Mouse (Mus musculus) intestine, embryonic 14.5 days (tissue): Measurements from ENCODE around the gene Slc30a5. TPM values are rescaled to one million over a fixed set of nuclear protein-coding genes. Genes with fewer than 3 reads are reported as not detected.

ENCODE experiments used
- ATAC-seq: fragments of 200-750 bp; cut with Nextera tagmentation; replicated peaks from 2 replicates; pipeline ENCODE4 v1.8.0; 2017; ENCODE audit warnings: low read depth, moderate number of reproducible peaks, moderate TSS enrichment, moderate library complexity; ENCODE audit not compliant: low FRiP score, low TSS enrichment
- DNase-seq: peaks from one replicate; pipeline ENCODE4 v3.0.0-alpha.2; 2018; ENCODE audit warnings: low spot score
- H3K27ac ChIP-seq: fragments of 300-500 bp; sonication (generic); 2 replicates; pipeline ENCODE4 v1.5.1; 2014; ENCODE audit warnings: low read depth, mild to moderate bottlenecking, control low read depth
- H3K27me3 ChIP-seq: fragments of 300-500 bp; sonication (generic); replicated peaks from 2 replicates; pipeline ENCODE4 v1.6.1; 2014; ENCODE audit warnings: low read length, control low read depth; ENCODE audit not compliant: control insufficient read depth, insufficient read depth
- H3K36me3 ChIP-seq: fragments of 300-500 bp; sonication (generic); 2 replicates; pipeline ENCODE4 v1.6.1; 2014; ENCODE audit warnings: low read length, control low read depth; ENCODE audit not compliant: control insufficient read depth, insufficient read depth
- H3K4me1 ChIP-seq: fragments of 300-500 bp; sonication (generic); replicated peaks from 2 replicates; pipeline ENCODE4 v1.6.1; 2014; ENCODE audit warnings: low read length, control low read depth, mixed read lengths; ENCODE audit not compliant: control insufficient read depth, insufficient read depth
- H3K4me2 ChIP-seq: fragments of 300-500 bp; sonication (generic); 2 replicates; pipeline ENCODE4 v1.6.1; 2014; ENCODE audit warnings: low read length
- H3K4me3 ChIP-seq: fragments of 300-500 bp; sonication (generic); 2 replicates; pipeline ENCODE4 v1.5.1; 2014; ENCODE audit warnings: low read depth, low read length, control low read depth, mixed read lengths
- H3K9ac ChIP-seq: fragments of 300-500 bp; sonication (generic); 2 replicates; pipeline ENCODE4 v1.6.1; 2014; ENCODE audit warnings: mild to moderate bottlenecking, low read length
- H3K9me3 ChIP-seq: fragments of 300-500 bp; sonication (generic); 2 replicates; pipeline ENCODE4 v1.6.1; 2016; ENCODE audit warnings: low read length, control low read depth; ENCODE audit not compliant: control insufficient read depth
- WGBS: fragments of 180-500 bp; shearing (Covaris S2); extraction: QIAGEN DNeasy Blood & Tissue Kit; methylation state at CpG from one replicate; pipeline ENCODE4 v1.1.7; 2014; 5-methylcytosine and 5-hydroxymethylcytosine counted together
- polyA plus RNA-seq: library from polyadenylated mRNA; unstranded; fragments of >200 nt; fragmentation: Nextera tagmentation; extraction: Ambion mirVana; gene quantifications from 2 replicates; pipeline ENCODE4 v1.2.1, GENCODE M21; 2014

The Slc30a5 gene
- polyA plus RNA-seq: 62.8 and 65.4 TPM in 2 replicates

GRCm38 (mm10) chr13:100832741-100833639, at the start of gene Slc30a5:
Gene Slc30a5 (minus strand): TSS chr13:100833427.
- H3K4me1 ChIP-seq: peaks cover 11% of the 10 kb centered on the region
- no peaks in the 10 kb centered on the region for H3K9me3 ChIP-seq
- under 1% methylated on average over 69 of the region's 94 CpGs for WGBS
- peaks cover 4% of the 10 kb centered on the region; the same call in 1 of the 2 replicates for H3K36me3 ChIP-seq
- DNase-seq (peak; percentile 99), ATAC-seq (peak; percentile 96)
- peak within 1 kb of the TSS; percentile 95 for H3K9ac ChIP-seq
- peak within 1 kb of the TSS; percentile 97 for H3K4me3 ChIP-seq
- H3K27me3 ChIP-seq: no peaks in the 10 kb centered on the region
- H3K27ac ChIP-seq: peak within 1 kb of the TSS; percentile 89
- H3K4me2 ChIP-seq: peak within 1 kb of the TSS; percentile 73

GRCm38 (mm10) chr13:100881944-100882343, 48.7 kb upstream of the Slc30a5 start:
- no peak overlapping the region for H3K9ac ChIP-seq
- H3K27me3 ChIP-seq: no peaks in the 10 kb centered on the region
- no peaks in the 10 kb centered on the region for H3K36me3 ChIP-seq
- H3K27ac ChIP-seq: no peak overlapping the region
- WGBS: 61% methylated on average over 2 of the region's 2 CpGs
- DNase-seq (no peak), ATAC-seq (no peak)
- H3K4me1 ChIP-seq: no peaks in the 10 kb centered on the region
- H3K9me3 ChIP-seq: no peaks in the 10 kb centered on the region
- H3K4me2 ChIP-seq: no peak overlapping the region
- no peak overlapping the region for H3K4me3 ChIP-seq

GRCm38 (mm10) chr13:100879806-100880205, 46.6 kb upstream of the Slc30a5 start:
- DNase-seq: no peak
- Histone ChIP-seq H3K9ac (no peak overlapping the region), H3K27ac (no peak overlapping the region), H3K27me3 (no peaks in the 10 kb centered on the region), H3K4me3 (no peak overlapping the region), H3K4me1 (no peaks in the 10 kb centered on the region), H3K36me3 (no peaks in the 10 kb centered on the region), H3K9me3 (no peaks in the 10 kb centered on the region), H3K4me2 (no peak overlapping the region)
- ATAC-seq: no peak
- 83% methylated on average over 3 of the region's 3 CpGs for WGBS

GRCm38 (mm10) chr13:100879326-100879725, 46.1 kb upstream of the Slc30a5 start:
- H3K27ac ChIP-seq: no peak overlapping the region
- H3K4me1 ChIP-seq: no peaks in the 10 kb centered on the region
- H3K36me3 ChIP-seq: no peaks in the 10 kb centered on the region
- H3K27me3 ChIP-seq: no peaks in the 10 kb centered on the region
- no peaks in the 10 kb centered on the region for H3K9me3 ChIP-seq
- ATAC-seq: no peak
- no peak overlapping the region for H3K4me2 ChIP-seq
- no peak overlapping the region for H3K9ac ChIP-seq
- H3K4me3 ChIP-seq: no peak overlapping the region
- no peak for DNase-seq
- 48% methylated on average over 3 of the region's 3 CpGs for WGBS

- 73% methylated on average over 3 of the region's 3 CpGs for WGBS
- H3K27me3 ChIP-seq: no peaks in the 10 kb centered on the region
- H3K36me3 ChIP-seq: no peaks in the 10 kb centered on the region
- H3K4me1 ChIP-seq: no peaks in the 10 kb centered on the region
- ATAC-seq (no peak), DNase-seq (no peak)
- H3K9me3 ChIP-seq: no peaks in the 10 kb centered on the region
- no peak overlapping the region for H3K27ac ChIP-seq
- no peak overlapping the region for H3K4me2 ChIP-seq
- H3K9ac ChIP-seq: no peak overlapping the region
- no peak overlapping the region for H3K4me3 ChIP-seq
Measured at GRCm38 (mm10) chr13:100878264-100878663, 45.0 kb upstream of the Slc30a5 start.

GRCm38 (mm10) chr13:100877703-100878102, 44.5 kb upstream of the Slc30a5 start:
- H3K4me3 ChIP-seq: no peak overlapping the region
- H3K9me3 ChIP-seq: no peaks in the 10 kb centered on the region
- H3K27me3 ChIP-seq: no peaks in the 10 kb centered on the region
- no peak overlapping the region for H3K27ac ChIP-seq
- H3K9ac ChIP-seq: no peak overlapping the region
- H3K4me2 ChIP-seq: no peak overlapping the region
- no peak for ATAC-seq
- no peaks in the 10 kb centered on the region for H3K36me3 ChIP-seq
- DNase-seq: no peak
- WGBS: 87% methylated on average over 3 of the region's 3 CpGs
- no peaks in the 10 kb centered on the region for H3K4me1 ChIP-seq

GRCm38 (mm10) chr13:100875103-100875502, 41.9 kb upstream of the Slc30a5 start:
- WGBS: 72% methylated on average over 4 of the region's 4 CpGs
- ATAC-seq (no peak), DNase-seq (no peak)
- H3K9ac ChIP-seq: no peak overlapping the region
- H3K4me2 ChIP-seq: no peak overlapping the region
- H3K36me3 ChIP-seq: no peaks in the 10 kb centered on the region
- H3K4me1 ChIP-seq: no peaks in the 10 kb centered on the region
- no peak overlapping the region for H3K4me3 ChIP-seq
- H3K27me3 ChIP-seq: no peaks in the 10 kb centered on the region
- H3K9me3 ChIP-seq: no peaks in the 10 kb centered on the region
- no peak overlapping the region for H3K27ac ChIP-seq

GRCm38 (mm10) chr13:100874588-100874987, 41.4 kb upstream of the Slc30a5 start:
- H3K36me3 ChIP-seq: no peaks in the 10 kb centered on the region
- no peaks in the 10 kb centered on the region for H3K4me1 ChIP-seq
- no peak overlapping the region for H3K27ac ChIP-seq
- WGBS: 82% methylated on average over 3 of the region's 3 CpGs
- no peak overlapping the region for H3K9ac ChIP-seq
- H3K4me3 ChIP-seq: no peak overlapping the region
- DNase-seq: no peak
- H3K9me3 ChIP-seq: no peaks in the 10 kb centered on the region
- no peak overlapping the region for H3K4me2 ChIP-seq
- no peaks in the 10 kb centered on the region for H3K27me3 ChIP-seq
- ATAC-seq: no peak

- no peak for ATAC-seq
- Histone ChIP-seq H3K9me3 (no peaks in the 10 kb centered on the region), H3K36me3 (no peaks in the 10 kb centered on the region), H3K4me2 (no peak overlapping the region), H3K27me3 (no peaks in the 10 kb centered on the region), H3K4me3 (no peak overlapping the region), H3K9ac (no peak overlapping the region), H3K4me1 (no peaks in the 10 kb centered on the region), H3K27ac (no peak overlapping the region)
- DNase-seq: no peak
- 75% methylated on average over 8 of the region's 8 CpGs for WGBS
Measured at GRCm38 (mm10) chr13:100873530-100873929, 40.3 kb upstream of the Slc30a5 start.
